Mouse (Mus musculus) kidney, adult 2 months (tissue): Measurements from ENCODE around the gene Rad54l2. TPM values are rescaled to one million over a fixed set of nuclear protein-coding genes. Genes with fewer than 3 reads are reported as not detected.

Experiments
- DNase-seq: peaks from one replicate; pipeline ENCODE4 v3.0.0; 2021
- H3K27ac ChIP-seq: fragments of 200-500 bp; 2 replicates; pipeline ENCODE4 v1.5.1; 2012; ENCODE audit warnings: low read depth, low read length, control low read depth, inconsistent platforms; ENCODE audit not compliant: insufficient read depth
- H3K27me3 ChIP-seq: fragments of 200-500 bp; replicated peaks from 2 replicates; pipeline ENCODE4 v1.6.1; 2012; ENCODE audit warnings: mild to moderate bottlenecking, moderate library complexity, low read length, inconsistent platforms; ENCODE audit not compliant: control insufficient read depth, insufficient read depth
- H3K36me3 ChIP-seq: fragments of 200-500 bp; 2 replicates; pipeline ENCODE4 v1.6.1; 2012; ENCODE audit warnings: mild to moderate bottlenecking, moderate library complexity, low read length, inconsistent platforms; ENCODE audit not compliant: control insufficient read depth, insufficient read depth
- H3K4me1 ChIP-seq: fragments of 200-500 bp; 2 replicates; pipeline ENCODE4 v1.6.1; 2011; ENCODE audit warnings: low read length; ENCODE audit not compliant: control insufficient read depth, insufficient read depth
- H3K4me3 ChIP-seq: fragments of 200-500 bp; 2 replicates; pipeline ENCODE4 v1.5.1; 2011; ENCODE audit warnings: mild to moderate bottlenecking, low read depth, low read length, control low read depth; ENCODE audit not compliant: insufficient read depth
- CTCF ChIP-seq: fragments of 200-500 bp; conservative IDR thresholded peaks from 2 replicates; pipeline ENCODE4 v1.5.1; 2011; ENCODE audit warnings: low read depth, mild to moderate bottlenecking, control low read depth, low read length, moderate library complexity, mixed read lengths; ENCODE audit not compliant: insufficient read depth, insufficient read length
- POLR2A ChIP-seq: fragments of 200-500 bp; IDR thresholded peaks from one replicate; pipeline ENCODE4 v1.6.1; 2011; ENCODE audit warnings: low read depth, low read length, control low read depth
- WGBS: fragments of 180-500 bp; shearing (Covaris S2); methylation state at CpG from one replicate; pipeline ENCODE4 v1.1.7; 2018; 5-methylcytosine and 5-hydroxymethylcytosine counted together
- polyA plus RNA-seq: library from polyadenylated mRNA; depleted of rRNA; stranded (reverse); fragments of >200 nt; gene quantifications from 2 replicates; pipeline ENCODE4 v1.2.3, GENCODE M21; 2012; rRNA removed

Gene Rad54l2
- polyA plus RNA-seq, 1 experiment, result 18.6 TPM

DNA sequence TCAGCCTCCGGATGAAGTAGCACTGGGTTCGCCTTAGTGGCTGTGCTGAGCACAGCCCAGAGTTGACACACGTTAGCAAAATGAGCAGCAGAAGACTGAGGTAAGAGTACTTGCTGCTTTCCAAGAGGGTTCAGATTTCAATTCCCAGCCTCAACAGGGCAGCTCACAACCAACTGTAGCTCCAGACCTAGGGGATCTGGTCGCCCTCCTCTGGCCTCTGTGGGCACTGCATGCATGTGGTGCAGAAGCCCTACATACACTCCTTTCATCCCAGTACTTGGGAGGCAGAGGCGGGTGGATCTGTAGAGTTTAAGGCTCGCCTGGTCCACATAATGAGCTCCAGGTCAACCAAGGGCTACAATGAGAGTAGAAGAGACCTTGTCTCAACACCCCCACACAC is 145.2 kb downstream of the Rad54l2 start:
- no peaks in the 10 kb centered on the region for H3K36me3 ChIP-seq
- no peaks in the 10 kb centered on the region for H3K27me3 ChIP-seq
- no peak overlapping the region for H3K4me3 ChIP-seq
- TF ChIP-seq POLR2A, result no peak
- TF ChIP-seq CTCF, result no peak
- no peak overlapping the region for H3K27ac ChIP-seq
- 69% methylated on average over 6 of the region's 6 CpGs for WGBS
- no peaks in the 10 kb centered on the region for H3K4me1 ChIP-seq
- no peak for DNase-seq

DNA sequence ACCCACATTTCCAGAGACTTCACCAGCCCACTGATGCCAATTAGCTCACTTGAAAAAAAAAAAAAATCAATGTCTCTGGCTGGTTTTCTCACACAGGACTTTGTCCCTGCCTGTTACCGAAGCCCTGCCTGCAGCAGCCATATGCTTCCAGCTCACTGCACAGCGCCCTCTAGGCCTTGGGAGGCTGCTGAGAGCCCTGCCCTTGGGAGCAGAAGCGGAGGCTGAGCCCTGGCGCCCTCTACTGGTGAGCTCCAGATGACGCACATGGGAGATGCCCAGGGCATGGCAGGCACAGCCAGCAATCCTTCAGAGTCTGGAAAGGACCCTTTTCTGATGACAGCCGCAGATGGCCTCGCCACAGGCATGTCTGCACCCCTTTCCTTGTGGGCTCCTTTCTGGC is 145.9 kb downstream of the Rad54l2 start:
- Histone ChIP-seq H3K36me3 (no peaks in the 10 kb centered on the region), H3K4me3 (no peak overlapping the region), H3K27ac (no peak overlapping the region), H3K27me3 (no peaks in the 10 kb centered on the region), H3K4me1 (no peaks in the 10 kb centered on the region)
- TF ChIP-seq CTCF (peak; percentile 97), POLR2A (no peak)
- DNase-seq, result peak; percentile 70
- WGBS, result 26% methylated on average over 7 of the region's 7 CpGs

DNA sequence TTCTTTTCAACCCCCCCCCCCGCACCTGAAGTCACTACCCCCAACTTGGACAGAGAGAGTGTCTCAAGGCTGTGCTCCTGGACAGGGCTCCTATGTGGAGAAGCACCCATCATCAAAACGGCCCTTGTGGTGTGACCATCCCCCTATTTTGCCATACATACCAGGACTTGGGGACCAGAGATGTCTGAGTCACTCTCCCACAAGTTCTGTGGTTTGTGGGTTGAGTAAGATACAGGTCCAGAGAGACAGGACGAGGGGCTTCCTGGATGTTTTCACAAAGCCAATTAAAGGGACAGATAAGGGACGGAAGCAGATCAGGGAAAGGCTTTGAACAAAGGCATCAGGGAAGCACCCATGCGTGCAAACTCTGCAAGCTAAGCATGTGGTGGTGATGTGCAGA is 147.6 kb downstream of the Rad54l2 start:
- no peak for DNase-seq
- H3K27ac ChIP-seq, result no peak overlapping the region
- no peaks in the 10 kb centered on the region for H3K4me1 ChIP-seq
- 52% methylated on average over 5 of the region's 5 CpGs for WGBS
- H3K27me3 ChIP-seq, result no peaks in the 10 kb centered on the region
- H3K36me3 ChIP-seq, result no peaks in the 10 kb centered on the region
- H3K4me3 ChIP-seq, result no peak overlapping the region
- no peak for TF ChIP-seq CTCF
- no peak for TF ChIP-seq POLR2A

DNA sequence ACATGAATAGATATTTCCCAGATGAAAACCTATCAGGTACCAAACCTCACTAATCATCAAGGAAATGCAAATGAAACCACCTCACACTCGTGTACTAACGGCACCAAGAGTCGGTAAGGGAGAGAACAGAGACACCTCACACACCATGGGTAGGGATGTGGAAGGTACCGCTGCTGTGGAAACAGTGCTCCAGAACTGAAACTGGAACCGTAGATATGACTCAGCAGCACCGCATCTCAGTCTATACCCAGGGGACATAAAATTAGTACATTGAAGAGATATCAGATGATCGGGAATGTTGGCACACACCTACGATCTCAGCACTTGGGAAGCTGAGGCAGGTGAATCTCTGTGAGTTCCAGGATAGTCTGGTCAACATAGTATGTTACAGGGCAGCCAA is 150.8 kb downstream of the Rad54l2 start:
- no peak overlapping the region for H3K4me3 ChIP-seq
- DNase-seq, result no peak
- 88% methylated on average over 8 of the region's 8 CpGs for WGBS
- no peaks in the 10 kb centered on the region for H3K36me3 ChIP-seq
- no peaks in the 10 kb centered on the region for H3K4me1 ChIP-seq
- H3K27ac ChIP-seq, result no peak overlapping the region
- no peaks in the 10 kb centered on the region; the same call in 1 of the 2 replicates for H3K27me3 ChIP-seq
- no peak for TF ChIP-seq POLR2A
- no peak for TF ChIP-seq CTCF

Other genes with a start within 250 kb of the Rad54l2 start
- gene Iqcf3, start 227.6 kb downstream of the Rad54l2 start, polyA plus RNA-seq, result 0.06 and 0.11 TPM in 2 replicates
- 0.22 TPM in 1 of 2 replicates, not detected in the other for gene Iqcf4, start 218.2 kb downstream of the Rad54l2 start, polyA plus RNA-seq
- gene Iqcf6, start 162.6 kb downstream of the Rad54l2 start, polyA plus RNA-seq, result not detected in 2 replicates
- not detected in 2 replicates for gene Grm2, start 133.1 kb downstream of the Rad54l2 start, polyA plus RNA-seq
- gene Tex264, start 103.3 kb downstream of the Rad54l2 start, polyA plus RNA-seq, result 219 and 248 TPM in 2 replicates
- 12.4 and 14.7 TPM in 2 replicates for gene Dcaf1, start 32.7 kb upstream of the Rad54l2 start, polyA plus RNA-seq
- gene Rbm15b, start 98.2 kb upstream of the Rad54l2 start, polyA plus RNA-seq, result 6.6 and 6.8 TPM in 2 replicates
- gene Manf, start 102.8 kb upstream of the Rad54l2 start, polyA plus RNA-seq, result 12.6 and 25.5 TPM in 2 replicates